Mouse (Mus musculus) brown adipose tissue, adult 24 weeks (tissue): Measurements from ENCODE around the gene Tmcc2. TPM values are rescaled to one million over a fixed set of nuclear protein-coding genes. Genes with fewer than 3 reads are reported as not detected.

ENCODE experiments used
- H3K27ac ChIP-seq: fragments of 200-500 bp; replicated peaks from 2 replicates; pipeline ENCODE4 v1.5.1; 2012; ENCODE audit warnings: low read depth, mild to moderate bottlenecking, low read length
- H3K4me1 ChIP-seq: fragments of 200-500 bp; 2 replicates; pipeline ENCODE4 v1.6.1; 2012; ENCODE audit warnings: low read length, mixed read lengths; ENCODE audit not compliant: control insufficient read depth, insufficient read depth, insufficient read length
- H3K4me3 ChIP-seq: fragments of 200-500 bp; 2 replicates; pipeline ENCODE4 v1.5.1; 2012; ENCODE audit warnings: low read depth, mild to moderate bottlenecking, low read length, moderate library complexity; ENCODE audit not compliant: insufficient read depth
- polyA plus RNA-seq: library from polyadenylated mRNA; stranded (reverse); fragments of >200 nt; gene quantifications from 2 replicates; pipeline ENCODE4 v1.2.4, GENCODE M21; 2012; ENCODE audit not compliant: missing spikeins, insufficient read depth, insufficient read length

Gene Tmcc2
- polyA plus RNA-seq, 1 experiment: 2.1 TPM

GRCm38 (mm10) chr1:132345514-132345913, 45.6 kb downstream of the Tmcc2 start:
- Histone ChIP-seq H3K4me3 (no peak overlapping the region), H3K27ac (0 out of 2 replicates have a peak overlapping the region, but pooled peaks have one; percentile 15), H3K4me1 (peaks cover 42% of the 10 kb centered on the region)

GRCm38 (mm10) chr1:132343656-132344055, 47.4 kb downstream of the Tmcc2 start:
- H3K4me1 ChIP-seq: peaks cover 48% of the 10 kb centered on the region
- H3K4me3 ChIP-seq: no peak overlapping the region
- no peak overlapping the region for H3K27ac ChIP-seq

GRCm38 (mm10) chr1:132343191-132343590, 47.9 kb downstream of the Tmcc2 start:
- peaks cover 52% of the 10 kb centered on the region for H3K4me1 ChIP-seq
- H3K27ac ChIP-seq: no peak overlapping the region
- H3K4me3 ChIP-seq: no peak overlapping the region

- peak overlapping the region; percentile 74 for H3K27ac ChIP-seq
- no peak overlapping the region for H3K4me3 ChIP-seq
- peaks cover 54% of the 10 kb centered on the region for H3K4me1 ChIP-seq
Measured at GRCm38 (mm10) chr1:132342518-132342917, 48.6 kb downstream of the Tmcc2 start.

- H3K27ac ChIP-seq: peak overlapping the region; percentile 74
- peaks cover 58% of the 10 kb centered on the region for H3K4me1 ChIP-seq
- H3K4me3 ChIP-seq: peak overlapping the region; percentile 4; the same call in 1 of the 2 replicates
Measured at GRCm38 (mm10) chr1:132341731-132342501, 49.2 kb downstream of the Tmcc2 start.

GRCm38 (mm10) chr1:132338027-132338660, 52.9 kb downstream of the Tmcc2 start:
- Histone ChIP-seq H3K27ac (peak overlapping the region; percentile 35; the same call in 1 of the 2 replicates), H3K4me3 (no peak overlapping the region), H3K4me1 (peaks cover 63% of the 10 kb centered on the region)

- Histone ChIP-seq H3K4me1 (peaks cover 56% of the 10 kb centered on the region), H3K4me3 (no peak overlapping the region), H3K27ac (peak overlapping the region; percentile 80; the same call in 1 of the 2 replicates)
Measured at GRCm38 (mm10) chr1:132336921-132337320, 54.2 kb downstream of the Tmcc2 start.

- H3K27ac ChIP-seq: peak overlapping the region; percentile 65
Measured at GRCm38 (mm10) chr1:132335378-132335965, 55.6 kb downstream of the Tmcc2 start.

GRCm38 (mm10) chr1:132334178-132334801, 56.8 kb downstream of the Tmcc2 start:
- Histone ChIP-seq H3K27ac (peak overlapping the region; percentile 61), H3K4me1 (peaks cover 52% of the 10 kb centered on the region), H3K4me3 (no peak overlapping the region)

More at GRCm38 (mm10) chr1:132335378-132335965, 55.6 kb downstream of the Tmcc2 start:
- H3K4me1 ChIP-seq: peaks cover 47% of the 10 kb centered on the region
- no peak overlapping the region for H3K4me3 ChIP-seq

GRCm38 (mm10) chr1:132333675-132334141, 57.4 kb downstream of the Tmcc2 start:
- Histone ChIP-seq H3K4me1 (peaks cover 47% of the 10 kb centered on the region), H3K27ac (peak overlapping the region; percentile 27), H3K4me3 (no peak overlapping the region)

- Histone ChIP-seq H3K4me1 (peaks cover 42% of the 10 kb centered on the region), H3K4me3 (no peak overlapping the region), H3K27ac (no peak overlapping the region)
Measured at GRCm38 (mm10) chr1:132333201-132333600, 57.9 kb downstream of the Tmcc2 start.

- Histone ChIP-seq H3K27ac (no peak overlapping the region), H3K4me3 (no peak overlapping the region), H3K4me1 (peaks cover 33% of the 10 kb centered on the region)
Measured at GRCm38 (mm10) chr1:132331283-132331682, 59.8 kb downstream of the Tmcc2 start.

- peaks cover 24% of the 10 kb centered on the region for H3K4me1 ChIP-seq
- no peak overlapping the region for H3K27ac ChIP-seq
- H3K4me3 ChIP-seq: no peak overlapping the region
Measured at GRCm38 (mm10) chr1:132330397-132330796, 60.7 kb downstream of the Tmcc2 start.

GRCm38 (mm10) chr1:132329656-132330055, 61.4 kb downstream of the Tmcc2 start:
- Histone ChIP-seq H3K27ac (no peak overlapping the region), H3K4me1 (peaks cover 18% of the 10 kb centered on the region)

GRCm38 (mm10) chr1:132328565-132328964, 62.5 kb downstream of the Tmcc2 start:
- no peak overlapping the region for H3K4me3 ChIP-seq
- no peak overlapping the region for H3K27ac ChIP-seq
- peaks cover 11% of the 10 kb centered on the region; the same call in 1 of the 2 replicates for H3K4me1 ChIP-seq

More at GRCm38 (mm10) chr1:132329656-132330055, 61.4 kb downstream of the Tmcc2 start:
- H3K4me3 ChIP-seq: no peak overlapping the region
